Mouse (Mus musculus): Measurements from ENCODE around the gene Adgrl4.

DNA sequence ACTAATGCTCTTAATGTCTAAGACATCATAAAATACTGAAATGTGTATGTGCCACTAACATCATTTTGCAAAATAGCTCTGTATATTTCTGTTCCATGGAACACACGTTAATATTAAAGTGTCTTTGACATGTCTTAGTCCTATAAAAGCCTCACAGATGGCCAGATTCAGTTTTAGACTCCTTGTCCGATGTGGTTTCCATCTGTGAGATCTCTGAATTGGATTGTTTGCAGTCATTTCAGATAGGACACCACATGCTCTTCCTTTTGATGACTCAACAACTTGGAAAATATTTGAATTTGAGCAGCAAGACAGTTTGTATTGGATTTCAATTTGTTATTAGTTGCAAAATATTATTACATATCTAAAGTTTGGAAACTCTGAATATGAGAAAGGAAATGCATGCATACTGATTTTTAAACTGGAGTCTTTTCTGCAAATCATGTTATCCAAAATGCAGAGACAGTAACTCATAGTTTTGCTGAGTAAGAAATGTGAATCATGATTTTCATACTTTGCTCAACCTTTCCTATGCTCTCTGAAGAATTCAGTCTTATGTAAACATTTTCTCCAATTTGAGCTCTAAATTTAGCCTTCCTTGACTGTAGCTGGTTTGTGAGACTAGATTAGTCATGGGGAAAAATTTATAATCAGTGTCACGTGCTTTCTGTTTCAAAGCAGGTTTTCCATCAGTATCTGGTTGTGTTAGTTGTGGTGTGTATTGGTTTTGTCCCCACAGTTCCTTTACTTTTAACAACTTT is 21.9 kb downstream of the Adgrl4 start:
- TF ChIP-seq CEBPB (IDR thresholded peaks at IDR 0.05; ENCODE audit: insufficient read depth, poor library complexity, severe bottlenecking) (no peak), POLR2AphosphoS2 (IDR thresholded peaks at IDR 0.05; ENCODE audit: insufficient read length, low read depth) (no peak), POLR2A (IDR thresholded peaks at IDR 0.05; ENCODE audit: insufficient read length, low read depth) (no peak), TCF3 (IDR thresholded peaks at IDR 0.05; ENCODE audit: insufficient read length, low read depth) (no peak), MAX (IDR thresholded peaks at IDR 0.05; ENCODE audit: low read depth) (no peak), TCF12 (IDR thresholded peaks at IDR 0.05; ENCODE audit: insufficient read depth, poor library complexity, severe bottlenecking) (no peak), USF1 (IDR thresholded peaks at IDR 0.05; ENCODE audit: low read depth) (peak; percentile 55), MYOD1 (IDR thresholded peaks at IDR 0.05; ENCODE audit: control insufficient read depth in 1 of 3, insufficient read length in 2 of 3, low read depth in 2 of 3) (no peak)
